Mouse (Mus musculus) Patski (cell line): ENCODE results near the gene Chst15. TPM values are rescaled to one million over a fixed set of nuclear protein-coding genes. Genes with fewer than 3 reads are reported as not detected.

ENCODE experiments used
- ATAC-seq: fragments of 100-300 bp; one replicate; pipeline ENCODE4 v1.8.0; 2021
- CTCF ChIA-PET: fragments of 350-600 bp; sonication (Branson Sonifier 250); formaldehyde crosslinking; loops from one replicate; lab custom pipeline; 2022; ENCODE audit warnings: inconsistent platforms; lab: Charles Lee
- POLR2A ChIA-PET: fragments of 350-600 bp; sonication (Branson Sonifier 250); formaldehyde crosslinking; loops from one replicate; lab custom pipeline; 2022; ENCODE audit warnings: antibody characterized with exemption, inconsistent platforms; lab: Charles Lee
- DNase-seq: peaks from one replicate; pipeline ENCODE4 v3.0.0-alpha.2; 2011; ENCODE audit warnings: low read depth, low spot score
- H3K27me3 ChIP-seq: fragments of 371-371 bp; one replicate; pipeline ENCODE4 v1.5.1; 2021
- CTCF ChIP-seq: fragments of 100-300 bp; IDR thresholded peaks from one replicate; pipeline ENCODE4 v1.5.1; 2021
- in situ Hi-C: fragments of 300-500 bp; cut with MboI; formaldehyde crosslinking; loops from 3 replicates; pipeline ENCODE4 v1.11.1; 2018; ENCODE audit warnings: low pct_unique_long_range_greater_than_20kb, mixed read lengths
- polyA plus RNA-seq: library from polyadenylated mRNA; unstranded; gene quantifications from one replicate; pipeline ENCODE4 v1.2.3, GENCODE M21; 2021

Gene Chst15
- 14.3 TPM for polyA plus RNA-seq

DNA sequence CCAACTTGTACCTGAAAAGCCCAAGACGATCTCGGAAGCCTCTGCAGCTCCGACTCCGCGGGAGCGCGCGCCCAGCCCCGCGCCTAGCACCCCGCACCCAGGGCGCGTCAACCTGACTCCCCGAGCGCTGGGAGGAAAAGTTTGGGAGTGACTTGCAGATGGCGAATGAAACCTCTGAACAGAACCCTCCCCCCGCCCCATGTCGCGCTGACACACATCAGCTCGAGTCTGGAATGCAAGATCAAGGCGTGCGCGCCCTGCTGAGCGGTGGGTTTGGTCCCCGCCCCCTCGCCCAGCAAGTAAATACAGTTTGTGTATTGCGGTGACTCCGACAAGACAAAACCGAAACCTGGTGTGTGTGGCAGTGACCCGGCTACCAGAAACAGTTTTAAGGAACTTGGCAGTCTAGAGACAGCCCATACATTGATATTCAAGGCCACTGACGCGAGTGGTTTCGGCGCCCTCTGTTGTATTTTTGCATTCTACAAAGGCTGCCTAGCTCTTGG is at the start of gene Chst15:
Chst15 (minus strand) TSS at position 193 of the 506 bp plus-strand sequence.
- ChIA-PET CTCF (interaction anchor here (0.7 to 7.9 kb wide), 7 partner anchors 9 to 235 kb away, joined by 3 to 47 read pairs (median 4); no protein-coding TSS in a partner anchor), POLR2A (interaction anchor here (0.5 to 2.5 kb wide), 6 partner anchors 9 to 158 kb away, joined by 3 to 9 read pairs (median 4); no protein-coding TSS in a partner anchor)
- ATAC-seq (peak; percentile 36), DNase-seq (no peak)
- no peaks in the 10 kb centered on the region for H3K27me3 ChIP-seq
- in situ Hi-C loops = loop anchor here (5.0 kb wide), 2 partner anchors 90 to 155 kb away; no protein-coding TSS in a partner anchor
- TF ChIP-seq CTCF = no peak

DNA sequence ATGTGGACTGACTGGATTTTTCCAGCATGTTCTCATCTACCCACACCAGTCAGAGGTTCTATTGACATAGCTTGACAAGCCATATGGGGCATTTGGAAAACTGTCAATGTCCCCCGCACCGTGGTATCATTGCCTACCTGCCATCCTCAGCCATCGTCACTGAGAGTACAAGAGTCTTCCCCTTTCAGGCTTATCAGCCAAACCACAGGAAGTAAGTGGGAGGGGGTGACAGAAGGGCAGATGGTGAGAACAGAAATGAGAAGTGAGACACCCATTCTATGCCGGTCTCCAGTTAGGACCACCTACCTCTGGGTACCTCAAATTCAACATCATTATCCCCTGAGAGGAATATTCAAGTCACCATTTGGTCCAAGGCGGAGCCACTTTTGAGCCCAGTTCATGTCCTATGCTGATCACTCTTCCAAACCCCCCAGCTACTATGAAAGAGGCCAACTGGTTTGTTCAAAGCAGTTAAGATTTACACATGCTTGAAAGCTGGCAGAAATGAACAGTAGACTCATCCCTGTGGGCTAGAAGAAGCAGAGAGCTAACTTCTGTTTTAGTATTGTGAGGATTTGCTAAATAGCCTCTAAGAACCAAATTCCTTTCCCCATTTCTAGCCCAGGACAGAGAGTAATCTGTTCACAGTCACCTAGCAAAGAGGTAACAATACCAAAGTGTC is 48.8 kb upstream of the Chst15 start:
- ATAC-seq = no peak
- CTCF ChIA-PET = no interaction called here
- in situ Hi-C loops = no loop called here

DNA sequence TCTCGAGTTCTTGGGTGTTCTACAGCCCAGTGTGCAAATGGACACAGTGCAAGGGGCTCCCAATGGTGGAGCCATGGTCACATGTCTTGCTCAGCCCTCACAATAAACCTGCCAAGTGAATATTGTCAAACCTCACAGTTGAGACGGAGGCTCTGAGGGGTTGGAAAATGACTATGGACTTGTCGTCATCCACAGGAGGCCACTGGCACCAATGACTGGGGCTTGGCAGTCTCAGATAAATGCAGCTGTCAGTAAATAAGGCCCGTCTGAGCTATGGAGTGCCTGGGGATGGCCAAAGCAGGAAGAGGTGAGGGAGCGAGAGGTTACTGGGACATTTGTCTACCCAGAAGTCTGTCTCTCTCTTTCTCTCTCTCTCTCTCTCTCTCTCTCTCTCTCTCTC is 48.1 kb upstream of the Chst15 start:
- TF ChIP-seq CTCF = no peak
- POLR2A ChIA-PET = interaction anchor here (1.1 kb wide), 1 partner anchor 8 kb away, joined by 3 read pairs; no protein-coding TSS in a partner anchor
- DNase-seq (no peak), ATAC-seq (no peak)
- no peaks in the 10 kb centered on the region for H3K27me3 ChIP-seq
- CTCF ChIA-PET = no interaction called here
- in situ Hi-C loops = no loop called here

More for the DNA sequence above, 48.8 kb upstream of the Chst15 start:
- POLR2A ChIA-PET = interaction anchor here (1.1 kb wide), 1 partner anchor 9 kb away, joined by 3 read pairs; no protein-coding TSS in a partner anchor
- no peak for TF ChIP-seq CTCF
- no peaks in the 10 kb centered on the region for H3K27me3 ChIP-seq
- DNase-seq = no peak

DNA sequence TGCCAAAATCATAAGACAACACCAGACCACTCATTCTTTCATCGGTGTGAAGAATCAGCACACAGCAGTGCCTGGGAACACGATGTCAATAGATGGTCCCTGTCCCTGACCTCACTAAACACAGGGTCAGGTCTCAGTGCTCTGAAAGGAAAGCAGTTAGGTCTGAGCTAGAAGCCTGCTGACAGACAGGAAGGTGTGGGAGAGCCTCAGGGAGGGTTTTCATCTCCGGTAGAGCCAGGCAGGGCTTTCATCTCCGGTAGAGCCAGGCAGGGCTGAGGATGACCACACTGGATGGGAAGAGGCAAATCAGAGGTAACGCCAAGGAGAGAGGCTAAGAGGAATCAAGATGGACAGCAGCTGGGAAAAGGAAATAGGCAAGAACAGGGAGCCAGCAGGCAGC is 47.5 kb upstream of the Chst15 start:
- ATAC-seq = no peak
- POLR2A ChIA-PET = no interaction called here
- TF ChIP-seq CTCF = no peak
- DNase-seq = no peak
- CTCF ChIA-PET = no interaction called here
- in situ Hi-C loops = no loop called here
- no peaks in the 10 kb centered on the region for H3K27me3 ChIP-seq

DNA sequence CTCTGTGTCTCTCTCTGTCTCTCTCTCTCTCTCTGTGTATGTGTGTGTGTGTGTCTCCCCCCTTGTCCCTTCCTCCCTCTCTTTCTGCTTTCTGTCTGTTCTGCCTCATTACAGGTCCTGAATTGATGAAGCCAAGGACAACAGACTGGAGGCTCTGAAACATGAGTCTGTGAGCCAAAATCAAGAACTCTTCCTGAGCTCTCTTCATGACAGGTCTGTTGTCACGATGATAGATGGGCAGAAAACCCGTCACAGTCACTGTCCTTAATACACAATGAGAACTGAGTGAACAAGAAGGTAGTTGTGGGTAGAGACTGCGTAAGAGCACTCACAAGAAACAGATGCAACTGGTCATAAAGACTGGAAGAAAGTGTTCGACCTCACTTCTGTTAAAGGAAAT is 43.3 kb upstream of the Chst15 start:
- CTCF ChIA-PET = no interaction called here
- no peak for TF ChIP-seq CTCF
- POLR2A ChIA-PET = no interaction called here
- ATAC-seq = no peak
- no peak for DNase-seq
- no peaks in the 10 kb centered on the region for H3K27me3 ChIP-seq
- in situ Hi-C loops = no loop called here

DNA sequence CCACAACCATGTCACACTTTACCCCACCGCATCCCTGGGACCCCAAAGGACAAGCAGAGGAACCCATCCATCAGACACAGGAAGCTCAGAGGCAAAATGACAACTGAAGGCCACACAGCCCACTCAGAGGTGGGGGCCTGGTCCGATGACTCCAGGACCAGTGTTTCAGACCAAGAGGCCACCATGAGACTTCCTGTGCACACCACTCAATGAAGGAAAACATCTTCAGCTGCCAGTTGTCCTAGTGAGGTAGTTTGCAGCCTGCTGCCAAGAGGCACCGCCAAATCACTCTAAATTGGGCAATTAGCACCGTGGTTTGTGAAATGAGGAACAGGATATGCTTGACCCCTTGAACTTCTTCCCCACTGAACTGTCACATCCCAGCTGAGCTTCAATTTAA is 41.7 kb upstream of the Chst15 start:
- ChIA-PET POLR2A (no interaction called here), CTCF (no interaction called here)
- ATAC-seq (peak; percentile 76), DNase-seq (no peak)
- H3K27me3 ChIP-seq = no peaks in the 10 kb centered on the region
- in situ Hi-C loops = no loop called here
- no peak for TF ChIP-seq CTCF

DNA sequence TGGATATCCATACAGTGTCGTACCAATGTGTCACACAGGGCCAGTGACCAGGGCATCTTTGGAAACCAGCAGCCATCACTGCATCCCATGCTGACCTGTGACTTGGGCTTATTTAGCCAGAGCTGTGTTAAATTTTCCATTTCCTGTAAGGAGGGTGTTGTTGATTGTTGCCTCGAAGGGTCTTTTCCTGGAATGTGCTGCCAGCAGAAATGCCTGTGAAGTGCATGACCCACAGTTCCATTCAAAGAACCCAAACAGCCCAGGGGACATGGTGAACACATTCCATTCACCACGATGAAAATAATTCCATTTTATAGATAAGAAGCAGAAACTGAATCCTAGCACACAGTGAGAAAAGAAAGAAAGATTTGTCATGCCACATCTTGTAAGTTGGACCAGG is 41.2 kb upstream of the Chst15 start:
- POLR2A ChIA-PET = no interaction called here
- no peak for ATAC-seq

DNA sequence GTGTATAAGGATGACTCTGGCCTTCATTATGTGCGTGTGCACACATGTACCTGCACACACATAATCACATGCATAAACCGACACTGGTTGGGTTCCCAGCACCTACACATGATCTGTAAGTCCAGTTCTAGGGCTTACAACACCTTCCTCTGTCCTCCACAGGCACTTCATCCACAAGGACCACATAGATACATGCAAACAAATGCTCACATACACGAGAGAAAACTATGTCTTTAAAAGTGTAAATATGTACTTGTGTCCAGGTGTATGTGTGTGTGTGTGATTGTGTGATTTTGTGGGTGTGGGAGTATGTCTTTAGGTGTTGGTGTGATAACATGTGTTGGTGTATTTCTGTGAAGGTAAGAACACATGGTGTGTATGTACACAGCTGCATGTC is 40.8 kb upstream of the Chst15 start:
- ATAC-seq (no peak), DNase-seq (no peak)
- no peak for TF ChIP-seq CTCF
- in situ Hi-C loops = no loop called here
- ChIA-PET CTCF (interaction anchor here (1.1 kb wide), 1 partner anchor 117 kb away, joined by 3 read pairs; no protein-coding TSS in a partner anchor), POLR2A (no interaction called here)
- no peaks in the 10 kb centered on the region for H3K27me3 ChIP-seq

More for the DNA sequence above, 41.2 kb upstream of the Chst15 start:
- CTCF ChIA-PET = no interaction called here
- H3K27me3 ChIP-seq = no peaks in the 10 kb centered on the region
- TF ChIP-seq CTCF = no peak
- DNase-seq = no peak
- in situ Hi-C loops = no loop called here

DNA sequence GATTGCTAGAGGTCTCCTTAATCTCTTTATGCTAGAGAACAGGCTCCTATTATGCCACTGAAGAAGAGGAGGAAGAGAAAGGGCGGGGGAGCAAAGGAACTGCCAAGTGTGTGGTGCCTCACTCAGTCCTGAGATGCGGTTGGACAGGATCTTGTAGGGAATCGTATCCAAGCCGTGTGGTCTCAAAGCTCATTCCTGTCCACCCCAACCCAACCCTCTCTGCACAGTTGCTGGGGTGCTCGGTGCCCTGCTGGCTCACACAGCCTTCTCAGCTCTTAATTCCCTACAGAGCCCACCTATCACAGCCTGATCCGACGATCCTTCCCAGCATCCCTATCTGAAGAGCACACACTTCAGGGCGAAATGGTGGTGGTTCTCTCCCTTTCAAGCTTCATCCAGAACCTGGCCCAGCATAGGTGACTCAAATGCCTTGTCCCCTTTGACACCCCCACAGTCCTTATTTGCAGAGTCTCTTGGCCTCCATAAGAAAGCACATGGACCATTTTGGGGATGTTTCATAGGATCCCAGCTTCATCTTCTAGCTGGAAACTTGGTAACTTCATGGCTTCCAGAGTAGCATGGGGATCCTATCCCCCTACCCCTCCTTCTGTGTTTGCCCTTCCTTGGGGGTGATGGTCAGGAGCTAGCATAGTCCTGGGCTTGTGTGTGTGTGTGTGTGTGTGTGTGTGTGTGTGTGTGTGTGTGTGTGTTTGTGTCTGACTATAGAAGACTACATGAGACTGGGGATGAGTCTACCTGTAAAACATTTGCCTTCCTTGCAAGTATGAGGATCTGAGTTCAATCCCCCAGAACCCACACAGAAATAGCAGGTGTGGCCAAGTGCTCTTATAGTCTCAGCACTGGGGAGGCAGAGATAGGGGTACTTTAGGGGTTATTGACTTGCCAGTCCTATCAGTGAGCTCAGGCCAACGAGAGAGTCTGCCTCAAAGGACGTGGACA is 40.1 kb upstream of the Chst15 start:
- DNase-seq (no peak), ATAC-seq (no peak)
- no peak for TF ChIP-seq CTCF
- ChIA-PET POLR2A (interaction anchor here (1.0 kb wide), 1 partner anchor 8 kb away, joined by 3 read pairs; no protein-coding TSS in a partner anchor), CTCF (interaction anchor here (1.1 to 1.2 kb wide), 2 partner anchors 8 to 117 kb away, joined by 3 read pairs; no protein-coding TSS in a partner anchor)
- H3K27me3 ChIP-seq = no peaks in the 10 kb centered on the region
- in situ Hi-C loops = no loop called here

DNA sequence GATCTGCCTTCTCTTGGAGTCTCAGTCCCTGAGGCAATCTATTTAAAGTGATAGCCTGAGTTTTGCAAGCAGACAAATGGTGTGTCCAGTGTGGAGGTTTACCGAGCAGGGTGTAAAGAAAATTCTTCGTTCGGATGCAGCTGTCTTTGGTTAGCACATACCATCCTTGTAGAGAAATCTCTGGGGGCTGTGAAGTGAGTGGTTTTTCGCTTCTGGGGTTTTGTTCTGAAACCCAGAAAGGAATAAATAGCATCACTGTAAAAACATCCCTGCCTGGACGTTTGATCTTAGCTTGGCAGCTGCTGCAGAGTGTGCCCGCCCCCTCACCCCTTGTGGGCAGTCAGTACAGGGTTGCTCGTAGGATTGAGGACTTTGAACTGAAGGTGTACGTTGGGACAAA is 39.2 kb upstream of the Chst15 start:
- ATAC-seq = no peak

More for the DNA sequence above, 39.2 kb upstream of the Chst15 start:
- DNase-seq = no peak
- ChIA-PET POLR2A (interaction anchor here (1.0 kb wide), 1 partner anchor 9 kb away, joined by 3 read pairs; no protein-coding TSS in a partner anchor), CTCF (interaction anchor here (1.2 kb wide), 1 partner anchor 7 kb away, joined by 3 read pairs; no protein-coding TSS in a partner anchor)
- no peak for TF ChIP-seq CTCF
- no peaks in the 10 kb centered on the region for H3K27me3 ChIP-seq
- in situ Hi-C loops = no loop called here
